Mouse (Mus musculus) kidney, adult 2 months (tissue): ENCODE measurements at regions not wholly inside any gene's neighbourhood (a gene's known extent, or its start where the extent isn't known, plus 50 kb on each side); places are given as distances from the start of the nearest gene placed in this dataset.

Source experiments
- CTCF ChIP-seq: fragments of 200-500 bp; conservative IDR thresholded peaks from 2 replicates; pipeline ENCODE4 v1.5.1; 2011; ENCODE audit warnings: low read depth, mild to moderate bottlenecking, control low read depth, low read length, moderate library complexity, mixed read lengths; ENCODE audit not compliant: insufficient read depth, insufficient read length
- POLR2A ChIP-seq: fragments of 200-500 bp; IDR thresholded peaks from one replicate; pipeline ENCODE4 v1.6.1; 2011; ENCODE audit warnings: low read depth, low read length, control low read depth

GRCm38 (mm10) chr1:41651804-41652203 lies 846.4 kb downstream of the Tmem182 start:
- no peak for TF ChIP-seq CTCF
- no peak for TF ChIP-seq POLR2A
